Mouse (Mus musculus) midbrain, postnatal 0 days (tissue): ENCODE data around the gene Galnt6. TPM values are rescaled to one million over a fixed set of nuclear protein-coding genes. Genes with fewer than 3 reads are reported as not detected.

Experiments
- ATAC-seq: fragments of 200-750 bp; cut with Nextera tagmentation; 2 replicates; pipeline ENCODE4 v1.8.0; 2017; ENCODE audit warnings: moderate number of reproducible peaks, mild to moderate bottlenecking, moderate TSS enrichment, moderate library complexity; ENCODE audit not compliant: low FRiP score
- DNase-seq: peaks from one replicate; pipeline ENCODE4 v3.0.0-alpha.2; 2015; ENCODE audit warnings: low spot score
- H3K27ac ChIP-seq: fragments of 300-500 bp; sonication (generic); 2 replicates; pipeline ENCODE4 v1.5.1; 2014; ENCODE audit warnings: low read depth, mild to moderate bottlenecking, low read length, mixed read lengths
- H3K27me3 ChIP-seq: fragments of 300-500 bp; sonication (generic); 2 replicates; pipeline ENCODE4 v1.6.1; 2014; ENCODE audit warnings: low read length, control low read depth, mixed read lengths; ENCODE audit not compliant: insufficient read depth
- H3K36me3 ChIP-seq: fragments of 300-500 bp; sonication (generic); 2 replicates; pipeline ENCODE4 v1.6.1; 2014; ENCODE audit warnings: low read length, control low read depth, mixed read lengths; ENCODE audit not compliant: insufficient read depth
- H3K4me1 ChIP-seq: fragments of 300-500 bp; sonication (generic); 2 replicates; pipeline ENCODE4 v1.6.1; 2014; ENCODE audit warnings: mild to moderate bottlenecking, control low read depth, antibody characterized with exemption, low read length, mixed read lengths; ENCODE audit not compliant: insufficient read depth
- H3K4me2 ChIP-seq: fragments of 300-500 bp; sonication (generic); 2 replicates; pipeline ENCODE4 v1.6.1; 2014; ENCODE audit warnings: low read depth, mild to moderate bottlenecking, low read length, mixed read lengths; ENCODE audit not compliant: poor library complexity, severe bottlenecking
- H3K4me3 ChIP-seq: fragments of 300-500 bp; sonication (generic); 2 replicates; pipeline ENCODE4 v1.5.1; 2014; ENCODE audit warnings: low read depth, mild to moderate bottlenecking, low read length, moderate library complexity
- H3K9ac ChIP-seq: fragments of 300-500 bp; sonication (generic); replicated peaks from 2 replicates; pipeline ENCODE4 v1.6.1; 2014; ENCODE audit warnings: mild to moderate bottlenecking, low read length, moderate library complexity, mixed read lengths; ENCODE audit not compliant: poor library complexity, severe bottlenecking
- H3K9me3 ChIP-seq: fragments of 300-500 bp; sonication (generic); 2 replicates; pipeline ENCODE4 v1.6.1; 2016; ENCODE audit warnings: low read length, control low read depth
- CTCF ChIP-seq: IDR thresholded peaks from 2 replicates; pipeline ENCODE4 v1.5.1; 2016; ENCODE audit warnings: antibody characterized with exemption, mild to moderate bottlenecking
- WGBS: fragments of 180-500 bp; shearing (Covaris S2); extraction: QIAGEN DNeasy Blood & Tissue Kit; methylation state at CpG from one replicate; pipeline ENCODE4 v1.1.7; 2014; 5-methylcytosine and 5-hydroxymethylcytosine counted together
- polyA plus RNA-seq: library from polyadenylated mRNA; unstranded; fragments of >200 nt; fragmentation: Nextera tagmentation; extraction: Ambion mirVana; gene quantifications from 2 replicates; pipeline ENCODE4 v1.2.1, GENCODE M21; 2015
- total RNA-seq: library from RNA; depleted of rRNA; stranded (reverse); fragments of >200 nt; gene quantifications from 2 replicates; pipeline ENCODE4 v1.2.3, GENCODE M21; 2014

Gene Galnt6
- total and polyA plus RNA-seq, 2 experiments from 2014 or later, result 0.16 to 0.20 TPM

DNA sequence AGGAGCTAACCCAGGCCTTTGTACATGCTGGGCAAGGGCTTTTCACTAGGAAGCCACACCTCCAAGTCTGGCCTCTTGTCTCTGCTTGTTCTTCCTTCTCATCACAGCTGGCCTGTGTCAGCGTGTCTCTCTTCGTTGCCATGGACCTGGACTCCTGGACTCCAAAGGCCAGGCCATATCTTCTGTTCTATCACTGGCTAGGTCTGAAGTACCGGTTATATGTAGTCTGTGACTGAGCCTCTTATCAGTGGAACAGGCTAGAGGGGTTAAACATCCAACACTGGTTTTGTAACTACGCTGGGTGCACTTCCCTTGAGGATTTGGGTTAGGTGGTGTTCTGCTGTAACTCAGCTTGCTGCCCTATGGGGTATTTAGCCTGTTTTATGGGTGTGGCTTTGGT lies 7.2 kb downstream of the Galnt6 start:
- no peaks in the 10 kb centered on the region for H3K4me1 ChIP-seq
- no peak overlapping the region for H3K4me3 ChIP-seq
- DNase-seq (no peak), ATAC-seq (no peak)
- no peak overlapping the region for H3K27ac ChIP-seq
- 63% methylated on average over 4 of the region's 4 CpGs for WGBS
- no peaks in the 10 kb centered on the region for H3K36me3 ChIP-seq
- H3K9ac ChIP-seq, result no peak overlapping the region
- no peak for TF ChIP-seq CTCF
- no peak overlapping the region for H3K4me2 ChIP-seq
- 0 out of 2 replicates have a peak, but pooled peaks cover 3% of the 10 kb centered on the region for H3K27me3 ChIP-seq
- H3K9me3 ChIP-seq, result no peaks in the 10 kb centered on the region

DNA sequence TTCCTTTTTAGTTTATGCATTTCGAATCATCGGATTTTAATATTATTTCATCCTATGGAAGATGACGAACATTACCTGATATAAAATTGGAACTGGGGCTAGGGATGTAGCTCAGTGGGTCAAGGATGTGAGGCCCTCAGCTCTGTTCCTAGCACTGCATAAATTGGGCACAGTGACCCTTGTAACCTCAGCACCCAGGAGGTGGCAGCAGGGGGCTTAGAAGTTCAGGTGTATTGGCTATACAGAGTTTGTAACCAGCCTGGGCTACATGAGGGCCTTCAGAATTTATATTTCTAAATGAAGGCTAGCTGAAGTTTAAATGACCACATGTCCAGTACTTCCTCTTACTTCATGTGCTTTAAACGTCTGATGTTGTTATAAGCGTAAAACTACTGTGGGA lies 7.7 kb downstream of the Galnt6 start:
- Histone ChIP-seq H3K36me3 (no peaks in the 10 kb centered on the region), H3K27ac (no peak overlapping the region), H3K4me1 (no peaks in the 10 kb centered on the region), H3K27me3 (0 out of 2 replicates have a peak, but pooled peaks cover 3% of the 10 kb centered on the region), H3K4me3 (no peak overlapping the region), H3K9me3 (no peaks in the 10 kb centered on the region), H3K9ac (no peak overlapping the region), H3K4me2 (no peak overlapping the region)
- WGBS, result 85% methylated on average over 5 of the region's 5 CpGs
- no peak for DNase-seq
- TF ChIP-seq CTCF, result no peak
- no peak for ATAC-seq

DNA sequence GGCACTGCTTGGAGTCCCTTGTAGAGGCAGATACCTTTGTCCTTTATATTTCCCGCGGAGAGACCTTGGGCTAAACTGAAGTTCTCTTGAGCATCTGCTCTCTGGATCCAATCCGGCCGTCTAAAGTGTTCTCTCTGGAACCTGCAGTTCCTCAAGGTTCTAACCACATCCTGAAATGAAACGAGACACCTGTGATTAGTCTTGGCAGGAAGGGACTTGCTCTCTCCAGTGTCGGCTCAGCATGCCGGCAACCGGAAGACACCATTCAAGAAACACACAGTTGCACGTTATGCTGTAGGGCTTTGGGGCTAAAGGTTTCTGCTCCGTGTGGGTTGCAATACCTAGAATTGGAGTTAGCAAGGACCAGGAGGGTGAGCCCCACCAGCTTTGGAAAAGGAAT lies 9.1 kb downstream of the Galnt6 start:
- Histone ChIP-seq H3K27me3 (0 out of 2 replicates have a peak, but pooled peaks cover 3% of the 10 kb centered on the region), H3K9me3 (no peaks in the 10 kb centered on the region), H3K27ac (no peak overlapping the region), H3K4me2 (no peak overlapping the region), H3K9ac (no peak overlapping the region), H3K4me3 (no peak overlapping the region), H3K4me1 (no peaks in the 10 kb centered on the region), H3K36me3 (no peaks in the 10 kb centered on the region)
- ATAC-seq, result no peak
- WGBS, result 87% methylated on average over 10 of the region's 10 CpGs
- no peak for DNase-seq
- TF ChIP-seq CTCF, result no peak

DNA sequence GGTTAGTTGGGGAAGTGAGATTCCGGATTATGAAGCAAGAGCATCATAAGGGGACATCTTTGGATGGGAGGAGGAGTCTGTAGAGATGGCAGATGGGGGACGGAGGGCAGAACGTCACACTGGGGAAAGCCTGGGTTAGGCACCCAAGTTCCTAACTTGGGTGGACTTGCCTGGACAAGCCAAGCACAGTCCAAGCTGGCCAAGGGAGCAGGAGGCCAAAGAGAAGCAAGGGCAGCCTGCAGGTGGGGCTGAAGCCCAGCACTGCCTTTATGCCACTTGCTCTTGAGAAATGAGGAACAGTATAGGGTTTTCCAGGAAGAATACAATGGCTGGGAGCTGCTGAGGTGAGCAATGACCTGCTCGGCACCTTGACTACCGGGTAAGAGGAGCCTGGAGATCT lies 10.0 kb downstream of the Galnt6 start:
- Histone ChIP-seq H3K4me2 (no peak overlapping the region), H3K9ac (no peak overlapping the region), H3K4me3 (no peak overlapping the region), H3K27ac (no peak overlapping the region), H3K4me1 (no peaks in the 10 kb centered on the region), H3K9me3 (no peaks in the 10 kb centered on the region), H3K27me3 (0 out of 2 replicates have a peak, but pooled peaks cover 3% of the 10 kb centered on the region), H3K36me3 (no peaks in the 10 kb centered on the region)
- DNase-seq (no peak), ATAC-seq (no peak)
- 96% methylated on average over 5 of the region's 5 CpGs for WGBS
- TF ChIP-seq CTCF, result no peak

DNA sequence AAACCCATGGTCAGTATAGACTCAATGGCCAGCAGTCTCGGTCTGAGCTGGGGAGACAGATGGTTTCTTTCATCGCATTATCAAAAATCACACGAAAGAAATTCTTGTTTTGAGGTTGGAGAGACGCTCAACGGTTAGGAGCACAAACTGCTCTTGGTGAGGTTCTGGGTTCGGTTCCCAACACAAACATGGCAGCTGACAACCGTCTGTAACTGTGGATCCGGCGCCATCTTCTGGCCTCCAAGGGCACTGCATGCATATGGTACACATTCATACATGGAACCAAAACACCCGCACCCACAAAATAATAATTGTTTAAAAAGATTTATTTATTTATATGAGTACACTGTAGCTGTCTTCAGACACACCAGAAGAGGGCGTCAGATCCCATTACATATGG lies 10.6 kb downstream of the Galnt6 start:
- H3K4me1 ChIP-seq, result no peaks in the 10 kb centered on the region
- 81% methylated on average over 11 of the region's 11 CpGs for WGBS

DNA sequence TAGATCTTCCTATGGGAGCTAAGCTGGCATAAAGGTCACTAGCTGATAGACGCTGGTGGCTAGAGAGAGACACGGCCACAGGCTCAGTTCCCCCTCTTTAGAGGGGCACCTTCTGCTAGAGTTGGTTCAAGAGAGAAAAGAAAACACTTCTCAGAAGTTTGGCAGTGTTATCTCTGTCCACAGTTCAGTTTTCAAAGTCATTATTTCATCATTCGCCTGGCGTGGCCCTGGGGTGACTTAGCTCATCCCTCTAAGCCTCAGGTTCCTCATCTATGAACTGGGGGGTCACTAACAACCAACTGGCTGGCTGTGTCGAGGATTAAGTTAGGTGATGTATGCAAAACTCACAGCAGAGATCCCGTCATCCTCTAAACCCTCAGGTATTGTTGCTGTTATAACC lies 11.2 kb downstream of the Galnt6 start:
- H3K4me3 ChIP-seq, result no peak overlapping the region
- no peaks in the 10 kb centered on the region for H3K4me1 ChIP-seq
- H3K36me3 ChIP-seq, result no peaks in the 10 kb centered on the region
- 0 out of 2 replicates have a peak, but pooled peaks cover 3% of the 10 kb centered on the region for H3K27me3 ChIP-seq
- no peak overlapping the region for H3K27ac ChIP-seq
- no peak overlapping the region for H3K9ac ChIP-seq
- no peak overlapping the region for H3K4me2 ChIP-seq
- 78% methylated on average over 6 of the region's 6 CpGs for WGBS
- no peaks in the 10 kb centered on the region for H3K9me3 ChIP-seq
- DNase-seq (no peak), ATAC-seq (no peak)
- TF ChIP-seq CTCF, result no peak

More for the DNA sequence above, 10.6 kb downstream of the Galnt6 start:
- H3K27ac ChIP-seq, result no peak overlapping the region
- H3K4me2 ChIP-seq, result no peak overlapping the region
- DNase-seq (no peak), ATAC-seq (no peak)
- no peaks in the 10 kb centered on the region for H3K9me3 ChIP-seq
- H3K4me3 ChIP-seq, result no peak overlapping the region
- H3K36me3 ChIP-seq, result no peaks in the 10 kb centered on the region
- peak; percentile 30; the same call in 1 of the 2 replicates for TF ChIP-seq CTCF
- H3K27me3 ChIP-seq, result 0 out of 2 replicates have a peak, but pooled peaks cover 3% of the 10 kb centered on the region
- H3K9ac ChIP-seq, result no peak overlapping the region
